Mouse (Mus musculus) cerebellum, postnatal 14 days (tissue): ENCODE measurements at regions not wholly inside any gene's neighbourhood (a gene's known extent, or its start where the extent isn't known, plus 50 kb on each side); places are given as distances from the start of the nearest gene placed in this dataset.

Experiments used
- DNase-seq, 2 experiments: peaks; one replicate each; pipeline ENCODE4 v3.0.0; 2021; ENCODE audit warnings: mixed read lengths in 2 of 2

DNA sequence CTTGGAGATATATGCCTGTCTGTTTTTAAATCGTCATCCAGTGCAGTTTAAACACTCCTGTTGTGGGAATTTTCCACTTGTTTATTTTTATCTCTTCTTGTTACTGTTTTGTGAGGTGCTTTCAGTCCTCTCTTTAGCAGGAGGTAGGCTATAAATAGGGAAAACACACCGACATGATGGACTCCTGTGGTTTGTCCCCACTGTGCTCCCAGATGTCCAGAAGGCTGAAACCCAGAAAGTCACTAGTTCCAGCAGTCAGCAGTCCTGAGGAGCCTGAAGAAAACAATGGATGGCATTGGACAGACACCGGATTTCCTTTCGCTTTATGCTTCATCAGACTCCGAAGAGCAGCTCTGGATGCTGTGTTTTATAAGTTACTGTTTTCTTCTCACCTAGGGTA, 55.2 kb upstream of the Armh4 start:
- peak; percentile 53 to 79 for DNase-seq

DNA sequence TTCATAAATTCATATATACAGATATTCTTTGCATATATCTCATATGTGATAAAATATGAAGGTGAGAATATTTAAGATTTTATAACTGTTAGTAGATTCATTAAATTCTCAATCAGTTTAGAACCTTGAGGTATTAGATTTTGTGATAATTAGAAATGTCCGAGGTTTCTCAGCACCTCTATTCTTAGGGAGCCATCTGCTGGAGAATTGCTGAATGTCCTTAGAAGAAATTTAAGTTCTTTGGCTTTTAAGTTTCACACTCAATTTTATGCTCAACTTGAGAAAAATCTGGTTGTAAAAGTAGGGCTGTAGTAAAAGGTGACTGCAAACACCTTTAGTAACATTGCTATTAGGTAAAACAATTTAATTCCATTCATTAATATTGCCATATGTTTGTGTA, 51.5 kb upstream of the Armh4 start:
- DNase-seq = peak in 1 of 2 experiments; percentile 34
